Mouse (Mus musculus) testis, postnatal 14 days (tissue): Measurements from ENCODE around the gene Anks1b.
A peak's percentile ranks its signal among the peaks of the same experiment; 100 is the strongest.

ENCODE experiments used
- DNase-seq: peaks from one replicate; pipeline ENCODE4 v3.0.0; 2021; ENCODE audit warnings: low spot score

Gene Anks1b

GRCm38 (mm10) chr10:90814412-90814811 lies 941.1 kb downstream of the Anks1b start:
- DNase-seq = no peak

GRCm38 (mm10) chr10:90818246-90818937 lies 945.1 kb downstream of the Anks1b start:
- no peak for DNase-seq

GRCm38 (mm10) chr10:90823438-90823837 lies 950.1 kb downstream of the Anks1b start:
- no peak for DNase-seq

GRCm38 (mm10) chr10:90824692-90825091 lies 951.4 kb downstream of the Anks1b start:
- no peak for DNase-seq

GRCm38 (mm10) chr10:90826939-90827338 lies 953.6 kb downstream of the Anks1b start:
- no peak for DNase-seq

- DNase-seq = peak; percentile 10
Observed at GRCm38 (mm10) chr10:90828581-90829393, 955.5 kb downstream of the Anks1b start.

GRCm38 (mm10) chr10:90829394-90830267 lies 956.3 kb downstream of the Anks1b start:
- peak; percentile 15 for DNase-seq

- DNase-seq = no peak
Observed at GRCm38 (mm10) chr10:90830268-90830585, 956.9 kb downstream of the Anks1b start.

GRCm38 (mm10) chr10:90830591-90831287 lies 957.4 kb downstream of the Anks1b start:
- no peak for DNase-seq

- DNase-seq = no peak
Observed at GRCm38 (mm10) chr10:90831288-90831626, 957.9 kb downstream of the Anks1b start.

- no peak for DNase-seq
Observed at GRCm38 (mm10) chr10:90834306-90834705, 961.0 kb downstream of the Anks1b start.

GRCm38 (mm10) chr10:90835195-90835594 lies 961.9 kb downstream of the Anks1b start:
- DNase-seq = no peak

- no peak for DNase-seq
Observed at GRCm38 (mm10) chr10:90839611-90840335, 966.5 kb downstream of the Anks1b start.

GRCm38 (mm10) chr10:90842398-90842797 lies 969.1 kb downstream of the Anks1b start:
- no peak for DNase-seq

- no peak for DNase-seq
Observed at GRCm38 (mm10) chr10:90851077-90851476, 977.8 kb downstream of the Anks1b start.

- no peak for DNase-seq
Observed at GRCm38 (mm10) chr10:90851999-90852398, 978.7 kb downstream of the Anks1b start.

GRCm38 (mm10) chr10:90852432-90852831 lies 979.1 kb downstream of the Anks1b start:
- no peak for DNase-seq

- DNase-seq = no peak
Observed at GRCm38 (mm10) chr10:90856668-90857067, 983.4 kb downstream of the Anks1b start.

GRCm38 (mm10) chr10:90859665-90860523 lies 986.6 kb downstream of the Anks1b start:
- DNase-seq = no peak

- DNase-seq = no peak
Observed at GRCm38 (mm10) chr10:90863881-90864598, 990.7 kb downstream of the Anks1b start.
